Mouse (Mus musculus): Measurements from ENCODE around the gene Fgfbp3. TPM values are rescaled to one million over a fixed set of nuclear protein-coding genes. Genes with fewer than 3 reads are reported as not detected.
"Not testable (repeated sequence)": the region's sequence is repeated elsewhere in the genome, so short reads cannot be mapped to it uniquely, and the experiment has no call there.

The Fgfbp3 gene
- polyA plus RNA-seq, 1 experiment from 2014 or later = 1.0 TPM

- Histone ChIP-seq H3K9me3 (ENCODE audit: low read length) (no peaks in the 10 kb centered on the region), H3K27ac (ENCODE audit: low read depth) (no peak overlapping the region), H3K4me1 (ENCODE audit: insufficient read depth) (no peaks in the 10 kb centered on the region), H3K4me2 (ENCODE audit: low read depth, low read length) (no peak overlapping the region), H3K9ac (replicated peaks) (no peak overlapping the region), H3K27me3 (ENCODE audit: insufficient read depth, low read length) (no peaks in the 10 kb centered on the region), H3K4me3 (ENCODE audit: low read depth, low read length) (no peak overlapping the region), H3K36me3 (replicated peaks; ENCODE audit: insufficient read depth, low read length) (peaks cover 77% of the 10 kb centered on the region)
- peak; percentile 48 for TF ChIP-seq CTCF (IDR thresholded peaks at IDR 0.05; ENCODE audit: low read depth)
- no peak for TF ChIP-seq EP300 (IDR thresholded peaks at IDR 0.05; ENCODE audit: low read depth)
- ATAC-seq (no peak), DNase-seq (no peak)
- WGBS (ENCODE audit: insufficient replicate concordance) = 89% methylated on average over 2 of the region's 2 CpGs
These were observed 33.1 kb downstream of the Fgfbp3 start for GRCm38 (mm10) chr19:36886316-36886715.

GRCm38 (mm10) chr19:36883119-36883518 lies 36.3 kb downstream of the Fgfbp3 start:
- Histone ChIP-seq H3K4me3 (ENCODE audit: low read depth, low read length) (no peak overlapping the region), H3K36me3 (replicated peaks; ENCODE audit: insufficient read depth, low read length) (peaks cover 79% of the 10 kb centered on the region), H3K4me1 (ENCODE audit: insufficient read depth) (no peaks in the 10 kb centered on the region), H3K9me3 (ENCODE audit: low read length) (no peaks in the 10 kb centered on the region), H3K27me3 (ENCODE audit: insufficient read depth, low read length) (no peaks in the 10 kb centered on the region), H3K9ac (replicated peaks) (no peak overlapping the region), H3K4me2 (ENCODE audit: low read depth, low read length) (no peak overlapping the region), H3K27ac (ENCODE audit: low read depth) (no peak overlapping the region)
- TF ChIP-seq EP300 (IDR thresholded peaks at IDR 0.05; ENCODE audit: low read depth) = no peak
- peak; percentile 53 for TF ChIP-seq CTCF (IDR thresholded peaks at IDR 0.05; ENCODE audit: low read depth)
- ATAC-seq = peak; percentile 19; the same call in 1 of the 2 replicates
- DNase-seq = peak; percentile 49
- WGBS (ENCODE audit: insufficient replicate concordance) = 75% methylated on average over 6 of the region's 6 CpGs

- no peak for DNase-seq
- Histone ChIP-seq H3K4me3 (ENCODE audit: low read depth, low read length) (no peak overlapping the region), H3K27me3 (ENCODE audit: insufficient read depth, low read length) (no peaks in the 10 kb centered on the region), H3K36me3 (replicated peaks; ENCODE audit: insufficient read depth, low read length) (peaks cover 87% of the 10 kb centered on the region), H3K4me2 (ENCODE audit: low read depth, low read length) (no peak overlapping the region), H3K4me1 (ENCODE audit: insufficient read depth) (no peaks in the 10 kb centered on the region), H3K9me3 (ENCODE audit: low read length) (no peaks in the 10 kb centered on the region), H3K27ac (ENCODE audit: low read depth) (no peak overlapping the region), H3K9ac (replicated peaks) (no peak overlapping the region)
- no peak for TF ChIP-seq EP300 (IDR thresholded peaks at IDR 0.05; ENCODE audit: low read depth)
- TF ChIP-seq CTCF (IDR thresholded peaks at IDR 0.05; ENCODE audit: low read depth) = no peak
- WGBS (ENCODE audit: insufficient replicate concordance) = 86% methylated on average over 11 of the region's 11 CpGs
- ATAC-seq = no peak
These were observed 40.5 kb downstream of the Fgfbp3 start for GRCm38 (mm10) chr19:36878743-36879495.

- H3K27ac ChIP-seq (ENCODE audit: low read depth) = no peak overlapping the region
- H3K36me3 ChIP-seq (replicated peaks; ENCODE audit: insufficient read depth, low read length) = peaks cover 85% of the 10 kb centered on the region
- no peak overlapping the region for H3K4me2 ChIP-seq (ENCODE audit: low read depth, low read length)
- no peaks in the 10 kb centered on the region for H3K4me1 ChIP-seq (ENCODE audit: insufficient read depth)
- no peak overlapping the region for H3K9ac ChIP-seq (replicated peaks)
- no peak overlapping the region for H3K4me3 ChIP-seq (ENCODE audit: low read depth, low read length)
- H3K27me3 ChIP-seq (ENCODE audit: insufficient read depth, low read length) = no peaks in the 10 kb centered on the region
- no peaks in the 10 kb centered on the region for H3K9me3 ChIP-seq (ENCODE audit: low read length)
- TF ChIP-seq CTCF (IDR thresholded peaks at IDR 0.05; ENCODE audit: low read depth) (no peak), EP300 (IDR thresholded peaks at IDR 0.05; ENCODE audit: low read depth) (no peak)
- DNase-seq = no peak
- no peak for ATAC-seq
These were observed 42.1 kb downstream of the Fgfbp3 start for GRCm38 (mm10) chr19:36877329-36877728.

- Histone ChIP-seq H3K4me2 (ENCODE audit: low read depth, low read length) (no peak overlapping the region), H3K9ac (replicated peaks) (no peak overlapping the region), H3K9me3 (ENCODE audit: low read length) (no peaks in the 10 kb centered on the region), H3K36me3 (replicated peaks; ENCODE audit: insufficient read depth, low read length) (peaks cover 79% of the 10 kb centered on the region), H3K4me1 (ENCODE audit: insufficient read depth) (no peaks in the 10 kb centered on the region), H3K27me3 (ENCODE audit: insufficient read depth, low read length) (no peaks in the 10 kb centered on the region), H3K27ac (ENCODE audit: low read depth) (no peak overlapping the region), H3K4me3 (ENCODE audit: low read depth, low read length) (no peak overlapping the region)
- DNase-seq (no peak), ATAC-seq (no peak)
- TF ChIP-seq EP300 (IDR thresholded peaks at IDR 0.05; ENCODE audit: low read depth) (no peak), CTCF (IDR thresholded peaks at IDR 0.05; ENCODE audit: low read depth) (no peak)
- WGBS (ENCODE audit: insufficient replicate concordance) = 60% methylated on average over 2 of the region's 2 CpGs
These were observed 44.8 kb downstream of the Fgfbp3 start for GRCm38 (mm10) chr19:36874651-36875050.

GRCm38 (mm10) chr19:36868675-36869074 lies 50.7 kb downstream of the Fgfbp3 start:
- H3K4me1 ChIP-seq (ENCODE audit: insufficient read depth); H3K4me2 ChIP-seq (ENCODE audit: low read depth, low read length); H3K9ac ChIP-seq (replicated peaks); H3K4me3 ChIP-seq (ENCODE audit: low read depth, low read length); H3K27me3 ChIP-seq (ENCODE audit: insufficient read depth, low read length); H3K27ac ChIP-seq (ENCODE audit: low read depth); DNase-seq; ATAC-seq; H3K9me3 ChIP-seq (ENCODE audit: low read length): not testable (repeated sequence)
- H3K36me3 ChIP-seq (replicated peaks; ENCODE audit: insufficient read depth, low read length) = peaks cover 73% of the 10 kb centered on the region
- 79% methylated on average over 3 of the region's 3 CpGs for WGBS (ENCODE audit: insufficient replicate concordance)
- peak; percentile 31 for TF ChIP-seq CTCF (IDR thresholded peaks at IDR 0.05; ENCODE audit: low read depth)

Other genes with a start within 250 kb of the Fgfbp3 start
- 11.3 and 12.0 TPM in 2 replicates for gene Ppp1r3c, start 183.0 kb downstream of the Fgfbp3 start, polyA plus RNA-seq (2015; fragmentation: Nextera tagmentation; extraction: Ambion mirVana)
- 9.3 and 9.8 TPM in 2 replicates for gene Tnks2, start 85.4 kb downstream of the Fgfbp3 start, polyA plus RNA-seq (2015; fragmentation: Nextera tagmentation; extraction: Ambion mirVana)
- gene Btaf1, start 6.5 kb upstream of the Fgfbp3 start, polyA plus RNA-seq (2015; fragmentation: Nextera tagmentation; extraction: Ambion mirVana) = 2.9 and 3.7 TPM in 2 replicates